ENCODE assay signal across 10 mouse cellular contexts in genomic region chr14:76772781-76773438, GRCm38 (mm10).
DNase-seq lines count a peak whose midpoint lies in the region; ATAC-seq lines count a peak whose summit lies in the region.
"Had no signal": no experiment of that assay in that cellular context is flagged by ENCODE, and none has a peak within 500 bp of the region (broad histone marks: within the 10 kb centered on the region; RNA-seq: fewer than 3 reads in every experiment).

No protein-coding gene starts in this region.

- no peak overlapping the region for H3K4me3 ChIP-seq in neural tube, embryonic 11.5 days (ENCODE audit: low read depth, low read length)
- H3K4me3 ChIP-seq in midbrain, embryonic 10.5 days: no peak overlapping the region
- H3K4me3 ChIP-seq: heart, embryonic 13.5 days; limb, embryonic 10.5 days had no signal

- DNase-seq in cerebellum, adult 9-10 months: peak; percentile 50
- no peak for DNase-seq in cerebellum, postnatal 25 days
- peak; percentile 35 for DNase-seq in neural tube, embryonic 11.5 days (ENCODE audit: low spot score)
- DNase-seq in neural tube, embryonic 10.5 days (ENCODE audit: extremely low spot score, low spot score): no peak
- DNase-seq in midbrain, embryonic 10.5 days (ENCODE audit: low spot score): peak; percentile 53
- no peak for DNase-seq in right cerebral cortex, postnatal 14 days
- DNase-seq in right cerebral cortex, postnatal 10 days (ENCODE audit: low spot score in 2 of 2): no peak
- no peak for DNase-seq in lung, postnatal 25 days (ENCODE audit: low spot score)

- H3K4me1 ChIP-seq in neural tube, embryonic 11.5 days (ENCODE audit: control insufficient read depth, insufficient read depth, low read length): no peaks in the 10 kb centered on the region
- peaks cover 33% of the 10 kb centered on the region for H3K4me1 ChIP-seq in midbrain, embryonic 10.5 days

- no peak; the same call in 1 of the 2 replicates for ATAC-seq in neural tube, embryonic 11.5 days (ENCODE audit: insufficient read depth, low FRiP score, low TSS enrichment)

- no peaks in the 10 kb centered on the region for H3K27me3 ChIP-seq in neural tube, embryonic 11.5 days (ENCODE audit: control insufficient read depth, insufficient read depth, low read length)
- H3K27me3 ChIP-seq in midbrain, embryonic 10.5 days (ENCODE audit: low read depth, poor library complexity, severe bottlenecking): peaks cover 63% of the 10 kb centered on the region
- H3K27me3 ChIP-seq: heart, embryonic 13.5 days had no signal

- H3K4me2 ChIP-seq in neural tube, embryonic 11.5 days (ENCODE audit: low read depth): no peak overlapping the region
- H3K4me2 ChIP-seq: heart, embryonic 13.5 days had no signal

- H3K36me3 ChIP-seq in neural tube, embryonic 11.5 days (ENCODE audit: control insufficient read depth, insufficient read depth, low read length): no peaks in the 10 kb centered on the region
- H3K36me3 ChIP-seq in midbrain, embryonic 10.5 days: no peaks in the 10 kb centered on the region
- H3K36me3 ChIP-seq: heart, embryonic 13.5 days; limb, embryonic 10.5 days had no signal

- no peaks in the 10 kb centered on the region for H3K9me3 ChIP-seq in neural tube, embryonic 11.5 days (ENCODE audit: control insufficient read depth, low read length)
- H3K9me3 ChIP-seq in midbrain, embryonic 10.5 days (replicated peaks): no peaks in the 10 kb centered on the region
- H3K9me3 ChIP-seq: heart, embryonic 13.5 days; limb, embryonic 10.5 days had no signal

- no peak overlapping the region for H3K9ac ChIP-seq in neural tube, embryonic 11.5 days (ENCODE audit: low read length)
- H3K9ac ChIP-seq: heart, embryonic 13.5 days had no signal

- H3K27ac ChIP-seq in neural tube, embryonic 11.5 days (ENCODE audit: low read depth, low read length): no peak overlapping the region
- H3K27ac ChIP-seq in midbrain, embryonic 10.5 days (replicated peaks): peak overlapping the region; percentile 43
- H3K27ac ChIP-seq: heart, embryonic 13.5 days; limb, embryonic 10.5 days had no signal

- WGBS in neural tube, embryonic 11.5 days: 48% methylated on average over 11 of the region's 11 CpGs
- WGBS in midbrain, embryonic 10.5 days: 51% methylated on average over 11 of the region's 11 CpGs

Comparison
In these comparisons a context has a peak if more than half of its experiments do, and no peak if none do; other contexts are left out.
1. DNase-seq: peak in cerebellum, adult 9-10 months (single experiment), neural tube, embryonic 11.5 days (single experiment) and midbrain, embryonic 10.5 days (single experiment); none in cerebellum, postnatal 25 days (0 of 2), neural tube, embryonic 10.5 days (single experiment), right cerebral cortex, postnatal 14 days (single experiment), right cerebral cortex, postnatal 10 days (0 of 2) and lung, postnatal 25 days (single experiment).